Mouse (Mus musculus): ENCODE measurements around the gene Ascl1.

Gene Ascl1

DNA sequence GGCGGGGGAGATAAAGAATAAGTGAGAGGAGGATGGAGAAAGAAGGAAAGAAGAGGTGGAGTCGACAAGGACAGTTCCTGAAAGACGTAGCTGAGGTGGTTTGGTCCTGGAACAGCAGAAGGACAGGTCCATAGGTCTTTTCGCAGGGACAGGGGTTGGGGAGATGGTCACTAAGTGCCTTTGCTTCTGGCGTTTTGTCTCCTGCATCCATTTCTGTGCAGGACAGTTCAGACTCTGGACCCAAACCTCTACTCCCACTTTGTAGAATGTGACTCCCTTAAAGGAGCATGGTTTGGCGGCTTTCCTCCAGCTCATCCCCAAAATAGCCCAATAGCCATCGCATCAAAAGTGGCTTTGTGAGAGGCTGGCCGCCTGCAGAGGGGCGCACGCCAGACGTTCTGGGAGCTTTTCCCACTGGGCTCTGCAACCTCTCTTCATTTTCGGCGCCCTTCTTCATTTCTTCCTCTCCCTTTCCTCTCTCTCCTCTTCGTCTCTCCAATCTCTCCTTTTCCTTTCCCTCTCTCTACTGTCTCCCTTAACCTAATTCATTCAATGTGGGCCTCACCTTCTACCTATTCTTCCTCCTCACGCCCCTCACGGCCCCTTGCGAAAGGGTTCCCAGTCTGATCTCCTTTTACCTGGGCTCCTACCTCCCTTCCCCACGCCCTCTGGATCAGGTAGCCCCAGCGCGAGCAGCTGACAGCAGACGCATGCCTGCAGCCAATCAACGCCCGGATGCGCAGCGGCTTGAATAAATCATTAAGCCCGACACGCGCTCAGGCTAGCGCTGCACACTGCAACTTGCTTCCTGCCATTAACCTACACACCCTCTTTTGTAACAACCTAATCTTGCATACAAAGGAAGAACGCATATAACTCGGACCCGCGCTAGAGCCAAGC lies 7.5 kb downstream of the Ascl1 start:
- peak in 1 of 2 experiments; percentile 33 for DNase-seq (ENCODE audit: low spot score in 2 of 2)

DNA sequence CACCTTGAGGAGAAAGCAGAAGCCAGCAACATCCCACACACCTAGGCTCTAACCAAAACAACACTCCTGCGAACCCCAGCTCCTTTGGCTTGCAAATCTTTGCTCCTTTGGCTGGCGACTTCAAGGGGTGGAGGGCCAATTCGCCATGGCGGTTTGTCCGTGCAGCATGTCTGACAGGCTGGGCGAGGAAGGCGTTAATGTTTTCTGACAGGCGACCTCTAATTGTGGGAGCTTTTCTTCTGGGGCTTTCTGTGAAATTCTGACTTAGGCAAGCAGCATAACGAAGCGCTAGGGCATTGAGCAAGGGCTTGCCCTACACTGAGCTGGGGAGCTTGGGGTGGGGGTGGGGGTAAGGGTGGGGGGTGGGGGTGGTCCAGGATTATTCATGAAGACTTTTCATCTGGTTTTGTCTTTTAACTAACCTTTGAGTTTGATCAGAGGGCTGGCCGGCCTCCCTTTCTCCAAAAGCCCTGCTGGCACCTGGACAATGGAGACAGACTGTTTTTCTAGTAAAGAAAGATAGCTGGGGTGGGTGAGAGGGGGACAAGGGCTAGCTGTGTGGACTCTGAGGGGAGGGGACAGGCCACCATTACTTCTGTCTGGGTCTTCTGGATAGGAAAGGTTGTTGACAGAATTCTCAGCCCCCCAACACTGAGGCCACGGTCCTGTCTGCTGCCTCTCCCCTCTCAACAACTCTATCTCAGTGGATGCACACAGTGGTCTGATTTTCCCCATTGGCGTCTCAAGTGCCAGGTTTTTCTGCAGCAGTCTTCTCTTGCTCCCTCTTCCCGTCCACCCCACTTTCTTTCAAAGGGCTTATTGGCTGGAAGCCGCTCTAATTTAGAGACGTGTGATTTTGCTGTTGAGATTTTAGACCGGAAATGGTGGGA lies 8.4 kb downstream of the Ascl1 start:
- peak in 1 of 2 experiments; percentile 14 for DNase-seq (ENCODE audit: low spot score in 2 of 2)

DNA sequence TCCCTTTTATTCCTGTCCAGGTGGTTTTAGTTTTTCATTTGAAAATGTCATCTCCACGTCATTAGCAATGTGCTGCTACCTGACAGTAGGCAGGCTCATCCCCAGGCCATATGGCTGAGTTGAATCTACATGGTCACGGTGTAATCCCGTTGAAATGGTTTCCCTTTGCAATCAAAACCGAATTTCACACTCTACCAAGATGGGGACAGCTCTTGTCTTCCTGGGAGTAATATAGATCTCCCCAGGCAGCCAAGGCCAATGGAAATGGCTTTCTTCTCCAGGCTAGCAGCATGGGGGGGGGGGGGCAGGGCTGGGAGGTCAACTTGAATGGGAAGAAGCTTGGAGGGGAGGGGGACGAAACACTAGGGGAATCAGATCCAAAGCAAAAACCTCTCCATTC lies 15.6 kb downstream of the Ascl1 start:
- no peak for DNase-seq (ENCODE audit: low spot score in 2 of 2)

DNA sequence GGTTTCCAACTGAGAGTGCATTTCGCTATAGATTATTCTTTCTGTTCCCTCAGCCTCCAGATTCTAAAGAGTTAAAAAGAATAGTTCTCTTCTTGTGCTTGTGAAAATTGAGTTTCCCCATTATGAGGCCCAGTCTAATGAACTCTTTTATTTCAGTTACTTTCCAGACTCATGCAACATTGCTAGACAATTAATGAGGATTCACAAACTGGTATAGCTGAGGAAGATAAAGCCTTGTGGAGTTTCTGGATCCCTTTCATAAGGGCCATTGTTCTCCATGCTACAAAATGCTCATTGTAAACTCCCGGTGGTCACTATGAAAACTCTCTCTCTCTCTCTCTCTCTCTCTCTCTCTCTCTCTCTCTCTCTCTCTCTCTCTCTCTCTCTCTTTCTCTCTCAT lies 18.5 kb downstream of the Ascl1 start:
- DNase-seq (ENCODE audit: low spot score in 2 of 2) = no peak

DNA sequence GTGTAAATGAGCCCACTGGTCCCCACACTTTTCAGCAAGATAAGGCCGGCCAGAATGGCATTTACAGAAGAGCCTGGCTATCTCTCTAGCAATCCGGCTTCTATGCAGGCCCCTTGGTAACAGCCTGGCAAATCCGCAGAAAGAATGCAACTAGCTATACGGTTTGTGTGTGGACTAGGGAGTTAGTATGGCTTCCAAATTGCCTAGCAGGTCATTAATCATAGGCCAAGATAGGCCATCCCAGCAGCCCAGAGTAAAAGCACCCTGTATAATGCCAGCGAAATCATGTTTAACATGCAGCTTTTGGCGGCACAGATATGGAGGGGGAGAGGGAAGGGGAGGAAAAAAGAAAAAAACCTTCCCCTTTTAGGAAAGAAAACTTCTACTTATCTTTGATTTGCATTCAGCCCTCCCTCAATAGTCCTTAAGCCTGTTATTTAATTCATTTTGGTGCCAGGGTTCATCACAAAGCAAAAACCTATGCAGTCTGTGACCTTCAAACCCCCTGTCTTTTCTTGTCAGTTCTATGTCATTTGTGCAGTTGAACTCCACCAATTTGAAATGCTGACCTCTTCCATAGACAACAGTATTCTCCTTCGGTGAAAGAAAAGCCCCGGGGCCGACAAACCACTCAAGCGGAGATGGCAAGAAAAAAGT lies 19.9 kb downstream of the Ascl1 start:
- no peak for DNase-seq (ENCODE audit: low spot score in 2 of 2)

DNA sequence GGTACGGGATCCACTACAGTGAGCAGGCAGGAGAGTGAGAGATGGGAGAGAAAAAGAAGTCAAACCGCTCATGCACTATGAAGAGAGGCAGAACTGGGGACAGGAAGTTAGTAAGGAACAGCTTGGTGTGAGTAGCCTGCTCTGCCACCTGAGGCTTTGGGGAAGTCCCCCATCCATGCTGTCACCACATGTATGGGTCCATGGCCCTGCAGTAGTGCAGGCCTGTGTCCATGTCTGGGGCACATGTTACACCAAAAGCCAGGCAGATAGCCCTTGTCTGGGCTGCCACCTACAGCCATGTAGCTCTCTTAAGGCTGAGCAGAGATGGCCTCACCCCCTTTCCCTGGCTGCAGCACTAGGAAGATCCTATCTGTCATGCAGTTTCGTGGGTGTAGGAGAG lies 42.7 kb downstream of the Ascl1 start:
- no peak for DNase-seq (ENCODE audit: low spot score in 2 of 2)

DNA sequence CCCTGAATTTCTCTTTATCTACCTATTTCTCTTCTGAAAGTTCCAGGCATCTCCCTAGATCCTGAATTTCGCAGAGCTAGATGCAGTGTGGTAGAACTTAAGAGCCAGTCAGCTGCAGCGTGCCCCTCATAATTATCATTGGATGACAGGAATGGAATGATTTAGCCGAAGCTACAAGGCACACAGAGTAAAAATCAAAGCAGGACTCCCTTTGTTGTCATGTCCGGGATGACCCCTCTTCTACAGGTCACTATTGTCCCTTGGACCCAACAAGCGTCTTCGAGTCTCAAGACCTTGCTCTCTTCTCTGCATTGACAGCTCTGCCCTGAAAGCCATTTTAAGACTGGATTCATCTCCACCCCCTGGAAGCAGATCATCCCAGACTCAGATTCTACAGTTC lies 44.1 kb downstream of the Ascl1 start:
- DNase-seq (ENCODE audit: low spot score in 2 of 2) = no peak

DNA sequence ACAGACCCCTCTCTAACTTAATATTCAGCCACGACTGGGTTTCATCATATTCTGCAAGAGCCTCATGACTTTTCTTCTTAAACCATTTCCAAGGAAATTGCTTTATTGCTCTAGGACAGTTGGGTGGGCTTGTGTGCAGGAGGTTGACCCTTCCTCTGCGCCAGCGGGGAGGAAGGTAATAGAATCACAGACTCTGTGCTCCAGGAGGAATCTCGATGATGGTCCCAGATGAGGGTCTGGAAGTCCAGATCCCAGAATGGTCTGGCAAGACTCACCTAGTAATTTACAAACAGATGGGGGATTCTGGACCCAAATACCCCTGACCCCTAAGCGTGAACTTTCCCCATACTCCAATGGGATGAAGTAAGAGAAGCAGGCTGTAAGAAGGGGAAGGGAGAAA lies 45.2 kb downstream of the Ascl1 start:
- no peak for DNase-seq (ENCODE audit: low spot score in 2 of 2)

DNA sequence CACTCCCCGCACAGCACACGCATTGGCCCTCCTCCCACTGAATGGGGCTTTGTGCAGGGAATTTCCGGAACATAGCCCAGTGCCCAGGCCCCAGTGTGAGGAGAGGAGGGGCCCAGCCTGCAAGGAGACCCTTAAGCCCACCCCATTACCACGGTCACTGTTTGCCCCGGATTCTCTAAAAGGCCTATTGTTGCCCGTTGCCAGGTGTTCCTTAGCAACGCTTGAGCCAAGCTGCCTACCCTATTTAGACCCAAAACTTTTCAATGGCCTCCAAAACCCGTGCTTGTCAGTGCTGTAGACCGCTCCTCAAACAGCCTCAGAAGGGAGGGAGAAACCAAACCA lies 45.7 kb downstream of the Ascl1 start:
- peak in 1 of 2 experiments; percentile 37 for DNase-seq (ENCODE audit: low spot score in 2 of 2)

DNA sequence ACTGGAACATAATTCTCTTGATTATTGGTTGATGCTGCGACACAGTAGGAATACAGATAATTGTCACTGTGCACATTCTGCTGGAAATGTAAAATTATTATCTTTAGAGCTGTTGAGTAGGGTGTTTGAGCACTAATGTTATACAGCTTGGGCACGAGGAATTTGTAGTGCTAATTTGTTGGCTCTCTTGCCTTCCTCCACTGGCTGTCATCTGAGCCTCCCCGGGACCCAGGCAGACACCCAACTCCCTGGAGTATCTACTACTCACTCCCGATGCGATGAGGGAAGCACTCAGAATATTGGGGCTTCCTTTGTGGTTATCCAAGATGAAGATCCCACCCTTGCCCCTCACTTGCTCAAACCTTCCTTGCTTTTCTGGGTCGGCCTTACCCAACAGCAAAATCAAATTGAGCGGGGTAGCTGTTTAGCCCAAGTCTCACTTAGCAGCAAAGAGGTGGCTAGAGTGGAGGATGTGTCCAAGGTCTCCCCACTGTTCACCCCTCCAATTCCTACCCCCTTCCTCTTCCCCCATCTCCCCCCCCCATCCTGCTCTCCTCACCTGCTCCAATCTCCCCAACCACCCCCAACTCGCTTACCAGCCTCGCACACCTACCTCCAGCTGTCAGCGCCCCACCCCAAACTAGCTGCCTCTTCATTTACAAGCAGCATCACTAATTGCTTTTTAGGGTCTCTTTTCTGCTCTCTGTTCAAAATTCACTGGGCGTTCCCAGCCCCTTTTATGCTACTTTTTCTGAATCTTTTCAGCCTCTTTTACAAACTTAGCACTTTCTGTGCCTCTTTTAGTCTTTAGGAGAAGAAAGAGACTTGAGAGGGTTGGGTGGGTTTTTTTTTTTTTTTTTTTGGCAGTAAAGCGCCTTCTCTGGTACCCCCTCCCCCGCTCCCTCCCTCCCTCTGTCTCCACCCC lies 46.4 kb downstream of the Ascl1 start:
- no peak for DNase-seq (ENCODE audit: low spot score in 2 of 2)

DNA sequence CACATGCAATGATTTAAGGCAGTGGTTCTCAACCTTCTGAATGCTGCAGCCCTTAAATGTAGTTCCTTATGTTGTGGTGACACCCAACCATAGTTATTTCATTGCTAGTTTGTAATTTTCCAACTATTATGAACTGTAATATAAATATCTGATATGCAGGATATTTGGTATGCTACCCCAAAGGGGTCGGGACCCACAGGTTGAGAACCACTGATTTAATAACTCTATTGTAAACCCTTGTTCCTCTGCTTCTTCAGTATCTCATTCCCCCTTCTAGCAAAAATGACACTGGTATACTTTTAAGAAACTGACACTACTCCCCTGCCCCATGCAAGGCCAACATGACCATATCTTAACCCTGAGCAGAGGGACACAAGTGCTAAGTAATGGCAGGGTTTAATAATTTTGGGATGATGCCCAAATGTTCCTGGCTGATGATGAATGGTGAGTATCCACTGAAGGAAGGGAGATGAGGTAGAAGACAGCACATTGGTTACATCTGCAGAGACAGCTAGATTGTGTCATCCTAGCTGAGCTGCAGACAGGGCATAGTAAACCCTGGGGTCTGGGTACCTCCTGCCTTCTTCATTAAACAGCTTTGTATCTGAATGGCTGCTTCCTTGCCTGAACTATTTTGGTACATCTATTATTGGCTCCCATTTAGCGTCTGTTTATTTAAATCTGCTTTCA lies 47.2 kb downstream of the Ascl1 start:
- no peak for DNase-seq (ENCODE audit: low spot score in 2 of 2)

Data from cerebellum, postnatal 4 days (tissue).